Mouse (Mus musculus) CH12.LX (cell line): ENCODE measurements at regions not wholly inside any gene's neighbourhood (a gene's known extent, or its start where the extent isn't known, plus 50 kb on each side); places are given as distances from the start of the nearest gene placed in this dataset.
A peak's percentile ranks its signal among the peaks of the same experiment; 100 is the strongest.

Experiments used
- DNase-seq: peaks from one replicate; pipeline ENCODE4 v3.0.0-alpha.2; 2013; ENCODE audit errors: extremely low read depth
- H3K27ac ChIP-seq: 2 replicates; pipeline ENCODE4 v1.5.1; 2012; ENCODE audit warnings: low read depth, mild to moderate bottlenecking, control low read depth, moderate library complexity; ENCODE audit not compliant: insufficient read depth
- H3K27me3 ChIP-seq: replicated peaks from 2 replicates; pipeline ENCODE3; 2012; ENCODE audit warnings: inconsistent platforms
- H3K36me3 ChIP-seq, 2 experiments: replicated peaks in 1 of 2; 2 replicates each; pipeline versions ENCODE3 to v1.6.1; 2012; ENCODE audit warnings: inconsistent platforms in 1 of 2, low read length in 1 of 2, mild to moderate bottlenecking in 1 of 2, mixed read lengths in 1 of 2, moderate library complexity in 1 of 2; ENCODE audit not compliant: control insufficient read depth in 1 of 2, insufficient read depth in 1 of 2
- H3K4me1 ChIP-seq, 2 experiments: 2 replicates each; pipeline ENCODE4 v1.6.1; 2012; ENCODE audit warnings: inconsistent platforms in 1 of 2, moderate library complexity in 1 of 2; ENCODE audit not compliant: insufficient read depth in 2 of 2, control insufficient read depth in 1 of 2
- H3K4me2 ChIP-seq: 2 replicates; pipeline ENCODE4 v1.6.1; 2012; ENCODE audit warnings: low read depth, mild to moderate bottlenecking, control low read depth; ENCODE audit not compliant: poor library complexity, insufficient read depth, severe bottlenecking
- H3K4me3 ChIP-seq, 3 experiments: fragments of 150-350 bp in 1 of 3; sonication (generic) in 1 of 3; replicated peaks in 1 of 3; 2 replicates each; pipeline versions ENCODE3 to v1.5.1; 2011 to 2012; ENCODE audit warnings: low read depth in 2 of 3, low read length in 2 of 3, mild to moderate bottlenecking in 2 of 3, moderate library complexity in 2 of 3, control low read depth in 1 of 3, improper control_type of control experiment in 1 of 3, inconsistent platforms in 1 of 3, mixed read lengths in 1 of 3; ENCODE audit not compliant: poor library complexity in 1 of 3
- H3K79me2 ChIP-seq: replicated peaks from 2 replicates; pipeline ENCODE4 v1.6.1; 2012; ENCODE audit warnings: mild to moderate bottlenecking, moderate library complexity; ENCODE audit not compliant: control insufficient read depth, poor library complexity, insufficient read depth, severe bottlenecking; ENCODE audit errors: extremely low read depth
- H3K9ac ChIP-seq: 2 replicates; pipeline ENCODE4 v1.6.1; 2012; ENCODE audit warnings: low read depth, mild to moderate bottlenecking, control low read depth, moderate library complexity; ENCODE audit not compliant: insufficient read depth
- H3K9me3 ChIP-seq: replicated peaks from 2 replicates; pipeline ENCODE3; 2012; ENCODE audit warnings: low read length, inconsistent platforms, mixed read lengths
- CHD1 ChIP-seq: IDR thresholded peaks from 2 replicates; pipeline ENCODE4 v1.6.1; 2012; ENCODE audit warnings: low read depth, low read length, improper control_type of control experiment, inconsistent platforms
- CTCF ChIP-seq, 2 experiments: IDR thresholded peaks in 1 of 2; conservative IDR thresholded peaks in 1 of 2; 2 replicates each; pipeline ENCODE4 v1.5.1; 2011 to 2012; ENCODE audit warnings: low read depth in 2 of 2, low read length in 2 of 2, improper control_type of control experiment in 1 of 2, inconsistent platforms in 1 of 2, mild to moderate bottlenecking in 1 of 2, moderate library complexity in 1 of 2
- E2F4 ChIP-seq: IDR thresholded peaks from 2 replicates; pipeline ENCODE4 v1.6.1; 2011; ENCODE audit warnings: low read depth, low read length, improper control_type of control experiment; ENCODE audit not compliant: insufficient replicate concordance
- EP300 ChIP-seq: IDR thresholded peaks from 2 replicates; pipeline ENCODE4 v1.6.1; 2011; ENCODE audit warnings: low read length, improper control_type of control experiment
- ETS1 ChIP-seq: conservative IDR thresholded peaks from 2 replicates; pipeline ENCODE4 v1.6.1; 2012; ENCODE audit warnings: low read depth, mild to moderate bottlenecking, inconsistent platforms, low read length, improper control_type of control experiment, moderate library complexity
- GABPA ChIP-seq: IDR thresholded peaks from 2 replicates; pipeline ENCODE4 v1.6.1; 2012; ENCODE audit warnings: low read depth, low read length, improper control_type of control experiment, inconsistent platforms; ENCODE audit not compliant: insufficient replicate concordance
- IRF4 ChIP-seq: IDR thresholded peaks from 2 replicates; pipeline ENCODE4 v1.6.1; 2014; ENCODE audit warnings: low read depth, mild to moderate bottlenecking, inconsistent platforms, low read length, improper control_type of control experiment
- JUN ChIP-seq: IDR thresholded peaks from 2 replicates; pipeline ENCODE4 v1.6.1; 2011; ENCODE audit warnings: low read depth, mild to moderate bottlenecking, low read length, improper control_type of control experiment, moderate library complexity; ENCODE audit not compliant: insufficient read depth
- JUND ChIP-seq: conservative IDR thresholded peaks from 2 replicates; pipeline ENCODE4 v1.6.1; 2011; ENCODE audit warnings: low read depth, low read length, improper control_type of control experiment
- KAT2A ChIP-seq: IDR thresholded peaks from 2 replicates; pipeline ENCODE4 v1.6.1; 2012; ENCODE audit warnings: low read length, improper control_type of control experiment, inconsistent platforms; ENCODE audit not compliant: insufficient replicate concordance
- MAX ChIP-seq: IDR thresholded peaks from 2 replicates; pipeline ENCODE4 v1.6.1; 2011; ENCODE audit warnings: low read length, improper control_type of control experiment
- MAZ ChIP-seq: IDR thresholded peaks from 2 replicates; pipeline ENCODE4 v1.6.1; 2012; ENCODE audit warnings: low read depth, mild to moderate bottlenecking, inconsistent platforms, low read length, improper control_type of control experiment, moderate library complexity
- MEF2A ChIP-seq: IDR thresholded peaks from 2 replicates; pipeline ENCODE4 v1.6.1; 2014; ENCODE audit warnings: low read depth, mild to moderate bottlenecking, inconsistent platforms, low read length, improper control_type of control experiment, borderline replicate concordance
- MXI1 ChIP-seq: IDR thresholded peaks from 2 replicates; pipeline ENCODE4 v1.6.1; 2011; ENCODE audit warnings: mild to moderate bottlenecking, low read depth, low read length, improper control_type of control experiment
- NRF1 ChIP-seq: IDR thresholded peaks from 2 replicates; pipeline ENCODE4 v1.6.1; 2014; ENCODE audit warnings: low read depth, mild to moderate bottlenecking, inconsistent platforms, low read length, improper control_type of control experiment, moderate library complexity
- PAX5 ChIP-seq: IDR thresholded peaks from 2 replicates; pipeline ENCODE4 v1.6.1; 2012; ENCODE audit warnings: low read length, inconsistent platforms, mixed read lengths
- POLR2A ChIP-seq: IDR thresholded peaks from 2 replicates; pipeline ENCODE4 v1.6.1; 2011; ENCODE audit warnings: low read depth, mild to moderate bottlenecking, improper control_type of control experiment, low read length
- POLR2AphosphoS2 ChIP-seq: IDR thresholded peaks from 2 replicates; pipeline ENCODE4 v1.6.1; 2011; ENCODE audit warnings: low read depth, low read length, improper control_type of control experiment
- RAD21 ChIP-seq: IDR thresholded peaks from 2 replicates; pipeline ENCODE4 v1.6.1; 2011; ENCODE audit warnings: low read depth, mild to moderate bottlenecking, low read length, improper control_type of control experiment, moderate library complexity
- RCOR1 ChIP-seq: conservative IDR thresholded peaks from 2 replicates; pipeline ENCODE4 v1.6.1; 2012; ENCODE audit warnings: low read depth, mild to moderate bottlenecking, inconsistent platforms, low read length, improper control_type of control experiment
- SIN3A ChIP-seq: IDR thresholded peaks from 2 replicates; pipeline ENCODE4 v1.6.1; 2012; ENCODE audit warnings: low read length, improper control_type of control experiment, inconsistent platforms
- UBTF ChIP-seq: IDR thresholded peaks from 2 replicates; pipeline ENCODE4 v1.6.1; 2012; ENCODE audit warnings: low read depth, mild to moderate bottlenecking, inconsistent platforms, low read length, improper control_type of control experiment, moderate library complexity
- ZC3H11A ChIP-seq: IDR thresholded peaks from 2 replicates; pipeline ENCODE4 v1.6.1; 2012; ENCODE audit warnings: low read depth, mild to moderate bottlenecking, inconsistent platforms, low read length, improper control_type of control experiment
- ZKSCAN1 ChIP-seq: IDR thresholded peaks from 2 replicates; pipeline ENCODE4 v1.6.1; 2012; ENCODE audit warnings: low read depth, inconsistent platforms, low read length, improper control_type of control experiment, borderline replicate concordance
- ZNF384 ChIP-seq: IDR thresholded peaks from 2 replicates; pipeline ENCODE4 v1.6.1; 2012; ENCODE audit warnings: low read depth, low read length, improper control_type of control experiment, inconsistent platforms
- dilution Hi-C: fragments of 300-500 bp; cut with MboI; formaldehyde crosslinking; loops from 2 replicates; pipeline ENCODE4 v1.14.3; 2020; ENCODE audit warnings: low sequenced_read_pairs; ENCODE audit not compliant: extremely low pct_unique_long_range_greater_than_20kb, extremely low pct_ligation_motif_present
- in situ Hi-C: fragments of 300-500 bp; cut with MboI; formaldehyde crosslinking; loops from 3 replicates; pipeline ENCODE4 v1.14.3; 2019; ENCODE audit warnings: low sequenced_read_pairs, low pct_ligation_motif_present, low pct_unique_long_range_greater_than_20kb, mixed read lengths

DNA sequence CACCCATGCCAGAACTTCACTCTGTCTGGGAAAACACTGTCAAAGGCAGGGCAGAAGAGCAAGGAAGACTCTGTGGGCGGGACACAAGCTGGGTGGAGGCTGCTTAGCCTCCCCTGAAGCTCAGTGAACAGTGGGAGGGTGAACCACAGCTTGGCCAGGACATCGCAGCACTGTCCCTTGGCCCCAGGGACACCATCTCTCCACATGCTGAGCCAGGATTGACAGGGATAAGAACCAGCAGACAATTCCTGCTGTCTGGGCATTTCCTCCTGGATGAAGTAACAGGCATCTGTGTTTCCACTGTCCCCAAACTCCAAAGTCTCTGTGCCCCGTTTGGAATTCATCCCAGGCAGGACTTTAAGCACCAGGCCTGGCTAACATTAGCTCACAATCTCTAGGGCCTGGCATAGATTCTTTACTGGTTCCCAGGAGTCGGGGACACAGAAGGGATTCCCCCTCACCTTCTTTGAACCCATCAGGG, 148.3 kb upstream of the Zmiz1 start:
- dilution Hi-C loops = no loop called here
- no peak overlapping the region for H3K9ac ChIP-seq
- no peaks in the 10 kb centered on the region for H3K36me3 ChIP-seq
- no peak overlapping the region for H3K4me2 ChIP-seq
- in situ Hi-C loops = no loop called here
- H3K4me3 ChIP-seq = no peak overlapping the region
- H3K27ac ChIP-seq = no peak overlapping the region
- DNase-seq = no peak
- no peaks in the 10 kb centered on the region for H3K79me2 ChIP-seq
- H3K4me1 ChIP-seq = peaks cover 4 to 13% of the 10 kb centered on the region in 2 experiments; a peak in 3 of 4 replicates
- peaks cover 1% of the 10 kb centered on the region for H3K27me3 ChIP-seq
- no peaks in the 10 kb centered on the region for H3K9me3 ChIP-seq
- no peak for TF ChIP-seq CTCF (conservative IDR thresholded peaks at IDR 0.05 in 1 of 2, IDR thresholded peaks at IDR 0.05 in 1 of 2; ENCODE audit: low read depth in 2 of 2, low read length in 2 of 2)
- TF ChIP-seq E2F4 = no peak
- TF ChIP-seq MXI1 = no peak
- no peak for TF ChIP-seq UBTF
- TF ChIP-seq ZC3H11A = no peak
- TF ChIP-seq RAD21 = no peak

DNA sequence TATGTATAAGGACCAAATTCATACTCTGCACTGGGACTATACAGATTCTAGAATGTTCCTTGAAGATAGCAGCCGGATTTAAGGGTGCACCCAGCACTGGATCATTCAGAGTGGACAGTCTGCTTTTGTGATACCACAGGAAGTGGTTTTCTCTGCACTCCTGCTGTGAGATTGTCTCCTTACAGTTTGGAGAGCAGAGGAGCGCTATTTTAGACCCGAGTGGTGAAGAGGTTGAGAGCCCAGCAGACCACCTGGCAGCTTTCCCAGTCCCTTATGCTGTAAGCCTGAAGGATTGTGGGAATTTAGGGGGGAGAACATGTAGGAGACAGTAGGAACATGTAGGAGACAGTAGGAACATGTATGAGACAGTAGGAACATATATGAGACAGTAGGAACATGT, 147.5 kb upstream of the Zmiz1 start:
- H3K4me2 ChIP-seq = no peak overlapping the region
- dilution Hi-C loops = no loop called here
- in situ Hi-C loops = no loop called here

DNA sequence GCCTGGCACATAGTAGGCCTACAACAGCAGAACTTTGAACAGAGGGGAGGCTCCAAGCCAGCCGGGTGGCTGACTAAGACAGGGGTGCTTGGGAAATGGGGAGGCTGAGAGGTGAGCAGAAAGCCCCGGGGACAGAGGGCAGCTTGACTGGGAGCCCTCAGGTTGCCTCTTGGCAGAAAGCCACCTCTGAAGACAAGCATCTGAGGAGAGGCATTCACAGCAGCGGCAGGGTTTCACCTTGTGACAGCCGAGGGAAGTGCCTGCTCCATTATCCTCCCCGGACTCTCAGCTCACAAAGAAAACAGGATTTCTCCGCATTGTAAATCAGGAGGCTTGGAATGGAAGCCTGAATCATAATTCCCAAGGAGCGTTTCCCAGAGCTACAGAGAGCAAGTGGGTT, 146.8 kb upstream of the Zmiz1 start:
- H3K9ac ChIP-seq = no peak overlapping the region
- peaks cover 4 to 24% of the 10 kb centered on the region in 2 experiments; a peak in 3 of 4 replicates for H3K4me1 ChIP-seq
- in situ Hi-C loops = no loop called here
- dilution Hi-C loops = no loop called here
- TF ChIP-seq ZKSCAN1 = 0 out of 2 replicates have a peak, but pooled peaks have one; percentile 25
- no peak for TF ChIP-seq MAZ
- TF ChIP-seq KAT2A = no peak
- TF ChIP-seq GABPA = no peak
- no peak for TF ChIP-seq EP300
- TF ChIP-seq, all 38 proteins: peak for 1
- Histone ChIP-seq H3K36me3 (no peaks in the 10 kb centered on the region), H3K9me3 (no peaks in the 10 kb centered on the region), H3K4me2 (no peak overlapping the region), H3K27ac (no peak overlapping the region), H3K27me3 (peaks cover 6% of the 10 kb centered on the region), H3K4me3 (no peak overlapping the region), H3K79me2 (no peaks in the 10 kb centered on the region)
- no peak for DNase-seq

More for the DNA sequence above, 147.5 kb upstream of the Zmiz1 start:
- Histone ChIP-seq H3K27ac (no peak overlapping the region), H3K4me1 (peaks cover 4 to 17% of the 10 kb centered on the region in 2 experiments; a peak in 3 of 4 replicates), H3K79me2 (no peaks in the 10 kb centered on the region), H3K9me3 (no peaks in the 10 kb centered on the region), H3K36me3 (no peaks in the 10 kb centered on the region), H3K27me3 (peaks cover 3% of the 10 kb centered on the region), H3K4me3 (no peak overlapping the region), H3K9ac (no peak overlapping the region)
- DNase-seq = no peak
- TF ChIP-seq ZNF384 (no peak), POLR2AphosphoS2 (no peak), MAX (no peak), PAX5 (no peak), NRF1 (no peak), MEF2A (no peak), E2F4 (no peak), SIN3A (no peak), KAT2A (no peak), CHD1 (no peak), ETS1 (no peak), MXI1 (no peak), JUND (no peak), JUN (no peak), IRF4 (no peak), POLR2A (no peak), RCOR1 (no peak), ZC3H11A (no peak), GABPA (no peak)
